Mouse (Mus musculus): ENCODE results near the gene Tspan32. TPM values are rescaled to one million over a fixed set of nuclear protein-coding genes. Genes with fewer than 3 reads are reported as not detected.
A peak's percentile ranks its signal among the peaks of the same experiment; 100 is the strongest.

Gene Tspan32
- polyA plus RNA-seq, 1 experiment from 2014 or later: 3.5 TPM

DNA sequence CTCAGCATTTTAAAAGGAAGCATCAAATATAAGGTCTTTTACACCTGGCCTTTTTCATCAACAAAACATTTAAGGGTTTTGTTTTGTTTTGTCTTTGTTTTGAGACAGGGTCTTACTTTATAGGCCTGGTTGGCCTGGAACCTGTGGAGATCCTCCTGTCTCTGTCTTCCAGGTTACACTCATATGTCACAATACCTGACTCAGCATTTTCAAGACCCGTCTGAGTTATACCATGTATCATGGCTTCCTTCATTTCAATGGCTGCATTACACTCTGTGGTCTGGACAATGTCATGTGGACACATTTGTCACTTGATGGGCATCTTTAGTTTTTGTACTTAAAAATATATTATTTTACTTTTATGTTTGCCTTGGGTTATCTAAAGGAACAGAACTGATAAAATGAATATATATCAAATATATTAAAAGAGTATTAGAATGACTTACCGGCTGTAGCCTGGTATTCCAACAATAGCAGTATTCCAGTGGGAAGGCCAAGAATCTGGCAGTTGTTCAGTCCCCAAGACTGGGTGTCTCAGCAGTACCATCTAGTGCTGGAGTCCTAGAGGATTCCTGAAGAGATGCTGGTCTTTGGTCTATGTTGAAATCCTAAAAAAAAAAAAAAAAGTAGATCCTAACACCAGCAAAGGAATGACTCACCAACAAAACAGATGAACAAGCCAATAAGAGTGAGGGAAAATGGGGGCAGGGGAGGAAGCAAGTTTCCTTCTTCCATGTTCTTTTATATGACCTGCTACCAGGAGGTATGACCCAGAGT, 39.4 kb downstream of the Tspan32 start:
- Histone ChIP-seq H3K4me3 (ENCODE audit: low read depth, low read length) (no peak overlapping the region), H3K4me2 (ENCODE audit: low read depth, low read length) (no peak overlapping the region), H3K27me3 (replicated peaks; ENCODE audit: control insufficient read depth, insufficient read depth, low read length) (no peaks in the 10 kb centered on the region), H3K9ac (ENCODE audit: low read depth, low read length) (no peak overlapping the region), H3K4me1 (ENCODE audit: control insufficient read depth, insufficient read depth, low read length) (no peaks in the 10 kb centered on the region), H3K36me3 (ENCODE audit: control insufficient read depth, insufficient read depth, low read length) (no peaks in the 10 kb centered on the region), H3K27ac (replicated peaks; ENCODE audit: low read depth, low read length) (no peak overlapping the region), H3K9me3 (ENCODE audit: control insufficient read depth, low read length) (0 out of 2 replicates have a peak, but pooled peaks cover 4% of the 10 kb centered on the region)
- WGBS: 93% methylated on average over 2 of the region's 2 CpGs
- DNase-seq (ENCODE audit: low spot score) (no peak), ATAC-seq (ENCODE audit: low read depth) (no peak)

GRCm38 (mm10) chr7:143044826-143045206, 40.0 kb downstream of the Tspan32 start:
- H3K4me1 ChIP-seq (ENCODE audit: control insufficient read depth, insufficient read depth, low read length): no peaks in the 10 kb centered on the region
- H3K36me3 ChIP-seq (ENCODE audit: control insufficient read depth, insufficient read depth, low read length): no peaks in the 10 kb centered on the region
- ATAC-seq (ENCODE audit: low read depth): no peak
- H3K4me2 ChIP-seq (ENCODE audit: low read depth, low read length): no peak overlapping the region
- H3K27me3 ChIP-seq (replicated peaks; ENCODE audit: control insufficient read depth, insufficient read depth, low read length): no peaks in the 10 kb centered on the region
- 0 out of 2 replicates have a peak, but pooled peaks cover 4% of the 10 kb centered on the region for H3K9me3 ChIP-seq (ENCODE audit: control insufficient read depth, low read length)
- H3K4me3 ChIP-seq (ENCODE audit: low read depth, low read length): no peak overlapping the region
- H3K9ac ChIP-seq (ENCODE audit: low read depth, low read length): no peak overlapping the region
- DNase-seq (ENCODE audit: low spot score): no peak
- no peak overlapping the region for H3K27ac ChIP-seq (replicated peaks; ENCODE audit: low read depth, low read length)

GRCm38 (mm10) chr7:143046358-143046757, 41.5 kb downstream of the Tspan32 start:
- DNase-seq (ENCODE audit: low spot score) (no peak), ATAC-seq (ENCODE audit: low read depth) (no peak)
- Histone ChIP-seq H3K27me3 (replicated peaks; ENCODE audit: control insufficient read depth, insufficient read depth, low read length) (no peaks in the 10 kb centered on the region), H3K4me3 (ENCODE audit: low read depth, low read length) (no peak overlapping the region), H3K4me1 (ENCODE audit: control insufficient read depth, insufficient read depth, low read length) (no peaks in the 10 kb centered on the region), H3K9ac (ENCODE audit: low read depth, low read length) (no peak overlapping the region), H3K4me2 (ENCODE audit: low read depth, low read length) (no peak overlapping the region), H3K27ac (replicated peaks; ENCODE audit: low read depth, low read length) (no peak overlapping the region), H3K36me3 (ENCODE audit: control insufficient read depth, insufficient read depth, low read length) (no peaks in the 10 kb centered on the region), H3K9me3 (ENCODE audit: control insufficient read depth, low read length) (0 out of 2 replicates have a peak, but pooled peaks cover 4% of the 10 kb centered on the region)
- WGBS: 84% methylated on average over 7 of the region's 7 CpGs

DNA sequence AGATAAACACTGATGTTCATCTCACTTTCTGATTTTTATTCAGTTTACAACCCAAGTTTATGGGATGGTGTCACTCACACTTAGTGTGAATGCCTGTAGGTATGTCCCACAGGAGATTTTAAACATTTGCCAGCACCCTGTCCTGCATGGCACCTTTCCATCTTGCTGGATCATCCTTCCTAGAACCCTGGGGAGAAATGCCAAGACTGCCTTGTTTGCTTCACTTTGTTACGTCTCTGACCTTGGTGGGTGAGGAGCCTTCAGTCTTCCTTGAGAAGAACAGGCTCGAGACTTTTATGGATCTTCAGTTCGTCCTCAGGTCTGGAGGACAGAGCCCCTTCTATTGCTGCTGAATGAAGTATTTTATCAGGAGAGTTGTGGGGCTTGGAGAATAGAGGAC, 44.5 kb downstream of the Tspan32 start:
- Histone ChIP-seq H3K27ac (replicated peaks; ENCODE audit: low read depth, low read length) (no peak overlapping the region), H3K4me1 (ENCODE audit: control insufficient read depth, insufficient read depth, low read length) (peaks cover 11% of the 10 kb centered on the region), H3K36me3 (ENCODE audit: control insufficient read depth, insufficient read depth, low read length) (no peaks in the 10 kb centered on the region), H3K4me2 (ENCODE audit: low read depth, low read length) (no peak overlapping the region), H3K9me3 (ENCODE audit: control insufficient read depth, low read length) (0 out of 2 replicates have a peak, but pooled peaks cover 4% of the 10 kb centered on the region), H3K27me3 (replicated peaks; ENCODE audit: control insufficient read depth, insufficient read depth, low read length) (no peaks in the 10 kb centered on the region), H3K4me3 (ENCODE audit: low read depth, low read length) (no peak overlapping the region), H3K9ac (ENCODE audit: low read depth, low read length) (no peak overlapping the region)
- DNase-seq (ENCODE audit: low spot score) (no peak), ATAC-seq (ENCODE audit: low read depth) (no peak)
- WGBS: 79% methylated on average over 3 of the region's 3 CpGs

DNA sequence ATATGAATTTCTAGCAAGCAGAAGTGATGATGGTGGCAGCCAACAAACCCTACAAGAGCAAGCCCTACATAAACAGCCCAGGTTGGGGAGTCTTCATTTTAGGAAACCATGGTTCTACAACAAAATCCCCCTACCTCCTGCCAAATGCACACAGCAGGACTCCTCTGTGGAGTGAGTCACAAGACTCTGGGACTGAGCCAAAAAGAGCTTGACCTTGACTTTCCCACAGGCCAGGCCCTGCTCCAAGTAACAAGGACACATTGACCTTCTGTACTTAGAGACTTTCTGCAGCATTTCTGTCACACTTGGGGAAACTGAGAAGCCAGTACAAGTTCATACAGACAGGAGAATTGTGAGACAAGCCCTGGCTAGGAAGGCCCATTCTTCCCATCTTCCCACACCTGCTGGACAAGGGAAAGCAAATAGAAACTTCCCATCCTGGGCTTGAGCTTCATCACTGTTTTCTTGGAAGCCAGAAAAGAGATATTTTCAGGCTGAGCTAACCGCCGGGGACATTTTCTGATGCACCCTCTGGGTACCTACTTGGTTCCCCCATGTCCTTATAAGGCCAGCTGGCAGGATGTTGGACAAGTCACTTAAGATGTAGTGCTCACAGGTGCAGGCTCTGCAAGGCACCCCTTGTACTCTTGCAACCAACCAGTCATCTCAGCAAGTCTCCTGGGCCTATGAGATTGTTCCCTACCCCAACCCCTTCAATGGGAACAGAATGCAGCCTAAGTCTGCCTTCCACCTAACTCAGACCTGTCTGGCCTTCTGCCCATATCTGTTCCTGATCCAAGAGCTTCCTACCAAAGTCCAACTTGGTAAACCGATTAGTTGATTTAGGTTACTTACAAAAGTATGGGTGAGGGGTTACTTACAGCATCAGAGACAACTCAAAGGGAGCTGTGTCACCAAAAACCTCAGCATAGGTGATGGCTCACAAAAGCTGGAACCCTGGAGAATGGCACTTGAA, 45.3 kb downstream of the Tspan32 start:
- no peak overlapping the region for H3K4me3 ChIP-seq (ENCODE audit: low read depth, low read length)

DNA sequence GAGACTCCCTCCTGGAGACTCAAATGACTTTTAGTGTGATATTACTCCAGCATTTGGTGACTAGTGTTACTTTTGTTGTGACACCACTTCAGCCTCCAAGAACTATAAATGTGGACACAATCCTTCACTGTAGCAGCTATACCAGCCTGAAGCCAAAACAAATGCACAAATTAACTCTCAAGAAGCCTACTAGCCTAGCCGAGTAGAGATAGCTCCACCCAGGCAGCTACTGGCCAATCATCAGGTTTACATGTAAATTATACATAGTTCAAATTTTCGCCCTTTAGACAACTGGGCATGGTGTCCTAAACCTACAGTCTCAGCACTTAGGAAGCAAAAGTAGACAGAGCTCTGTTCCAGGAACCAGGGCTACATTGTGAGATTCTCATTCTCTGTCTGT, 46.5 kb downstream of the Tspan32 start:
- no peak overlapping the region for H3K27ac ChIP-seq (replicated peaks; ENCODE audit: low read depth, low read length)
- no peak for DNase-seq (ENCODE audit: low spot score)
- no peak for ATAC-seq (ENCODE audit: low read depth)
- H3K4me1 ChIP-seq (ENCODE audit: control insufficient read depth, insufficient read depth, low read length): peaks cover 30% of the 10 kb centered on the region
- no peaks in the 10 kb centered on the region for H3K9me3 ChIP-seq (ENCODE audit: control insufficient read depth, low read length)
- 57% methylated on average over 2 of the region's 2 CpGs for WGBS
- H3K4me3 ChIP-seq (ENCODE audit: low read depth, low read length): no peak overlapping the region
- H3K9ac ChIP-seq (ENCODE audit: low read depth, low read length): no peak overlapping the region
- H3K4me2 ChIP-seq (ENCODE audit: low read depth, low read length): no peak overlapping the region
- H3K27me3 ChIP-seq (replicated peaks; ENCODE audit: control insufficient read depth, insufficient read depth, low read length): no peaks in the 10 kb centered on the region
- peaks cover 11% of the 10 kb centered on the region; the same call in 1 of the 2 replicates for H3K36me3 ChIP-seq (ENCODE audit: control insufficient read depth, insufficient read depth, low read length)

More for the DNA sequence above, 45.3 kb downstream of the Tspan32 start:
- no peaks in the 10 kb centered on the region for H3K9me3 ChIP-seq (ENCODE audit: control insufficient read depth, low read length)
- H3K9ac ChIP-seq (ENCODE audit: low read depth, low read length): no peak overlapping the region
- DNase-seq (ENCODE audit: low spot score) (no peak), ATAC-seq (ENCODE audit: low read depth) (no peak)
- 93% methylated on average over 3 of the region's 3 CpGs for WGBS
- H3K36me3 ChIP-seq (ENCODE audit: control insufficient read depth, insufficient read depth, low read length): 0 out of 2 replicates have a peak, but pooled peaks cover 3% of the 10 kb centered on the region
- H3K4me1 ChIP-seq (ENCODE audit: control insufficient read depth, insufficient read depth, low read length): peaks cover 18% of the 10 kb centered on the region
- H3K27me3 ChIP-seq (replicated peaks; ENCODE audit: control insufficient read depth, insufficient read depth, low read length): no peaks in the 10 kb centered on the region
- no peak overlapping the region for H3K4me2 ChIP-seq (ENCODE audit: low read depth, low read length)
- no peak overlapping the region for H3K27ac ChIP-seq (replicated peaks; ENCODE audit: low read depth, low read length)

- H3K27me3 ChIP-seq (replicated peaks; ENCODE audit: control insufficient read depth, insufficient read depth, low read length): no peaks in the 10 kb centered on the region
- peak; percentile 87 for ATAC-seq (ENCODE audit: low read depth)
- no peaks in the 10 kb centered on the region for H3K9me3 ChIP-seq (ENCODE audit: control insufficient read depth, low read length)
- DNase-seq (ENCODE audit: low spot score): peak; percentile 92
- H3K36me3 ChIP-seq (ENCODE audit: control insufficient read depth, insufficient read depth, low read length): peaks cover 20% of the 10 kb centered on the region; the same call in 1 of the 2 replicates
- peaks cover 37% of the 10 kb centered on the region for H3K4me1 ChIP-seq (ENCODE audit: control insufficient read depth, insufficient read depth, low read length)
- WGBS: 0% methylated on average over 25 of the region's 37 CpGs
- peak within 1 kb of the TSS; percentile 86 for H3K9ac ChIP-seq (ENCODE audit: low read depth, low read length)
- H3K4me3 ChIP-seq (ENCODE audit: low read depth, low read length): peak within 1 kb of the TSS; percentile 73
- peak within 1 kb of the TSS; percentile 88 for H3K27ac ChIP-seq (replicated peaks; ENCODE audit: low read depth, low read length)
- H3K4me2 ChIP-seq (ENCODE audit: low read depth, low read length): peak within 1 kb of the TSS; percentile 63
Measured at GRCm38 (mm10) chr7:143052626-143053007, 47.8 kb downstream of the Tspan32 start, which contains the start of gene Cd81. Gene Cd81, plus strand, starts transcription at chr7:143052739.

GRCm38 (mm10) chr7:143053008-143053899, 48.4 kb downstream of the Tspan32 start:
- peaks cover 21% of the 10 kb centered on the region; the same call in 1 of the 2 replicates for H3K36me3 ChIP-seq (ENCODE audit: control insufficient read depth, insufficient read depth, low read length)
- DNase-seq (ENCODE audit: low spot score) (peak; percentile 88), ATAC-seq (ENCODE audit: low read depth) (peak; percentile 87)
- H3K27ac ChIP-seq (replicated peaks; ENCODE audit: low read depth, low read length): peak overlapping the region; percentile 88
- H3K9me3 ChIP-seq (ENCODE audit: control insufficient read depth, low read length): no peaks in the 10 kb centered on the region
- under 1% methylated on average over 42 of the region's 46 CpGs for WGBS
- H3K4me2 ChIP-seq (ENCODE audit: low read depth, low read length): peak overlapping the region; percentile 63
- H3K9ac ChIP-seq (ENCODE audit: low read depth, low read length): peak overlapping the region; percentile 86
- H3K4me3 ChIP-seq (ENCODE audit: low read depth, low read length): peak overlapping the region; percentile 73
- no peaks in the 10 kb centered on the region for H3K27me3 ChIP-seq (replicated peaks; ENCODE audit: control insufficient read depth, insufficient read depth, low read length)
- peaks cover 44% of the 10 kb centered on the region for H3K4me1 ChIP-seq (ENCODE audit: control insufficient read depth, insufficient read depth, low read length)

Data from embryonic facial prominence, embryonic 14.5 days (tissue).